8 mouse cellular contexts compared by ENCODE assay signal in genomic region chr11:78856310-78856709, GRCm38 (mm10). TPM values are rescaled to one million over a fixed set of nuclear protein-coding genes. Genes with fewer than 3 reads are reported as not detected.
DNase-seq lines count a peak whose midpoint lies in the region; ATAC-seq and TF ChIP-seq lines count a peak whose summit lies in the region.

No protein-coding gene starts in this region.

- no peak overlapping the region for H3K4me2 ChIP-seq in heart, embryonic 12.5 days
- H3K4me2 ChIP-seq in embryonic facial prominence, embryonic 11.5 days (ENCODE audit: low read depth, low read length): no peak overlapping the region

- 11% methylated on average over 7 of the region's 7 CpGs for WGBS in heart, embryonic 12.5 days
- WGBS in embryonic facial prominence, embryonic 11.5 days: 9% methylated on average over 7 of the region's 7 CpGs
- 17% methylated on average over 7 of the region's 7 CpGs for WGBS in spleen, adult 2 months

- H3K27ac ChIP-seq in heart, embryonic 12.5 days (ENCODE audit: poor library complexity, severe bottlenecking): no peak overlapping the region
- H3K27ac ChIP-seq in embryonic facial prominence, embryonic 11.5 days (replicated peaks; ENCODE audit: low read depth, low read length): no peak overlapping the region
- no peak overlapping the region for H3K27ac ChIP-seq in spleen, adult 2 months (ENCODE audit: insufficient read depth, low read length)

- DNase-seq in heart, adult 11 months: peak; percentile 94
- DNase-seq in adrenal gland, postnatal 4 days (ENCODE audit: low spot score in 2 of 2): peak; percentile 61 to 80
- peak; percentile 89 for DNase-seq in embryonic facial prominence, embryonic 11.5 days (ENCODE audit: low spot score)
- DNase-seq in heart, postnatal 25 days (ENCODE audit: low spot score): peak; percentile 37
- DNase-seq in layer of hippocampus, postnatal 36 days: peak; percentile 58 to 71
- peak; percentile 47 to 69 for DNase-seq in spleen, adult 2 months (ENCODE audit: low read depth in 1 of 2, low spot score in 2 of 2)

- no peaks in the 10 kb centered on the region for H3K36me3 ChIP-seq in heart, embryonic 12.5 days
- no peaks in the 10 kb centered on the region for H3K36me3 ChIP-seq in embryonic facial prominence, embryonic 11.5 days (replicated peaks; ENCODE audit: control insufficient read depth, insufficient read depth, low read depth, low read length)
- no peaks in the 10 kb centered on the region for H3K36me3 ChIP-seq in spleen, adult 2 months (ENCODE audit: control insufficient read depth, insufficient read depth, low read length)

- H3K27me3 ChIP-seq in heart, embryonic 12.5 days (replicated peaks): peaks cover 10% of the 10 kb centered on the region; the same call in 1 of the 2 replicates
- no peaks in the 10 kb centered on the region for H3K27me3 ChIP-seq in embryonic facial prominence, embryonic 11.5 days (ENCODE audit: control insufficient read depth, insufficient read depth, low read length)
- no peaks in the 10 kb centered on the region for H3K27me3 ChIP-seq in spleen, adult 2 months (ENCODE audit: control insufficient read depth, insufficient read depth, low read length)

- intact Hi-C loops in heart, postnatal 25 days (cut with DNase I): loop anchor here (1.0 to 10.0 kb wide), 4 partner anchors 67 to 438 kb away; partner anchors contain the start of gene Gm9964

- no peak for TF ChIP-seq POLR2A in spleen, adult 2 months (IDR thresholded peaks at IDR 0.05; ENCODE audit: low read depth, low read length)

- H3K4me3 ChIP-seq in heart, embryonic 12.5 days: no peak overlapping the region
- H3K4me3 ChIP-seq in embryonic facial prominence, embryonic 11.5 days (ENCODE audit: low read depth, low read length): no peak overlapping the region
- no peak overlapping the region for H3K4me3 ChIP-seq in spleen, adult 2 months (ENCODE audit: extremely low read depth, insufficient read depth, insufficient read length)

- no peaks in the 10 kb centered on the region for H3K4me1 ChIP-seq in heart, embryonic 12.5 days (replicated peaks)
- H3K4me1 ChIP-seq in embryonic facial prominence, embryonic 11.5 days (ENCODE audit: control insufficient read depth, insufficient read depth, low read length): no peaks in the 10 kb centered on the region
- no peaks in the 10 kb centered on the region for H3K4me1 ChIP-seq in spleen, adult 2 months (ENCODE audit: control insufficient read depth, insufficient read depth, insufficient read length)

- TF ChIP-seq CTCF in spleen, adult 2 months (IDR thresholded peaks at IDR 0.05; ENCODE audit: extremely low read depth, insufficient read depth, insufficient read length, insufficient replicate concordance): peak; percentile 96; the same call in 1 of the 2 replicates

- no peak overlapping the region for H3K9ac ChIP-seq in heart, embryonic 12.5 days
- H3K9ac ChIP-seq in embryonic facial prominence, embryonic 11.5 days (replicated peaks; ENCODE audit: low read length): no peak overlapping the region

- H3K9me3 ChIP-seq in heart, embryonic 12.5 days (replicated peaks): no peaks in the 10 kb centered on the region
- no peaks in the 10 kb centered on the region for H3K9me3 ChIP-seq in embryonic facial prominence, embryonic 11.5 days (replicated peaks; ENCODE audit: control insufficient read depth, low read length)

- ATAC-seq in heart, embryonic 12.5 days (ENCODE audit: insufficient number of reproducible peaks, low FRiP score): no peak
- ATAC-seq in embryonic facial prominence, embryonic 11.5 days (replicated peaks; ENCODE audit: insufficient number of reproducible peaks, low FRiP score, low TSS enrichment, low read depth): no peak
- ATAC-seq in megakaryocyte-erythroid progenitor cell, adult 5-6 weeks (replicated peaks; ENCODE audit: low FRiP score, low TSS enrichment, poor library complexity, severe bottlenecking): peak; percentile 82

RNA-seq across cellular contexts. Expression of gene Lyrm9, which starts 29.9 kb away (rescaled TPM):
- 33.5 and 35.9 TPM in 2 replicates for polyA plus RNA-seq in heart, embryonic 12.5 days (2016; fragmentation: Nextera tagmentation; extraction: Ambion mirVana)
- total RNA-seq in adrenal gland, postnatal 4 days (2021): 10 to 100 TPM; 24.2 to 28.6 TPM
- 12.4 and 14.2 TPM in 2 replicates for polyA plus RNA-seq in embryonic facial prominence, embryonic 11.5 days (2014; fragmentation: Nextera tagmentation; extraction: Ambion mirVana)
- total RNA-seq in heart, postnatal 25 days (2021): 10 to 100 TPM; 32.5 to 39.6 TPM
- 10 to 100 TPM; 14.9 to 22.3 TPM for total RNA-seq in layer of hippocampus, postnatal 36 days (2021)
- total RNA-seq in megakaryocyte-erythroid progenitor cell, adult 5-6 weeks (2014; fragmentation: Nextera tagmentation): 13.9 and 15.4 TPM in 2 replicates
- 38.5 and 91.6 TPM in 2 replicates for total RNA-seq in megakaryocyte-erythroid progenitor cell, adult 5-6 weeks (2017)
- 11.4 and 12.1 TPM in 2 replicates for polyA plus RNA-seq in spleen, adult 2 months (2012; rRNA removed)

Comparison
In these comparisons a context has a peak if more than half of its experiments do, and no peak if none do; other contexts are left out.
1. DNase-seq: peak in every context shown above with its lines; median percentile 94 in heart, adult 11 months; 89 in embryonic facial prominence, embryonic 11.5 days; 70 in adrenal gland, postnatal 4 days; 64 in layer of hippocampus, postnatal 36 days; 58 in spleen, adult 2 months; 37 in heart, postnatal 25 days.